Mouse (Mus musculus) T-cell, adult 2 months (primary cell): Measurements from ENCODE around the gene Rpl35.

Experiments used
- DNase-seq: peaks from one replicate; pipeline ENCODE4 v3.0.0; 2022; ENCODE audit warnings: low spot score

Rpl35 gene

GRCm38 (mm10) chr2:38997386-38998374 is 7.7 kb downstream of the Rpl35 start, which contains the start of gene Wdr38:
Gene Wdr38 (plus strand): TSS chr2:38997476.
- DNase-seq: peak; percentile 85

- DNase-seq: no peak
Observed at GRCm38 (mm10) chr2:38992452-38992851, 13.0 kb downstream of the Rpl35 start.

GRCm38 (mm10) chr2:38992004-38992403 is 13.4 kb downstream of the Rpl35 start:
- DNase-seq: no peak

- no peak for DNase-seq
Observed at GRCm38 (mm10) chr2:38988929-38989328, 16.5 kb downstream of the Rpl35 start.

- DNase-seq: peak; percentile 73
Observed at GRCm38 (mm10) chr2:38987803-38988510, 17.5 kb downstream of the Rpl35 start.

GRCm38 (mm10) chr2:38987371-38987770 is 18.1 kb downstream of the Rpl35 start:
- no peak for DNase-seq

GRCm38 (mm10) chr2:38986580-38986979 is 18.8 kb downstream of the Rpl35 start:
- DNase-seq: no peak

DNA sequence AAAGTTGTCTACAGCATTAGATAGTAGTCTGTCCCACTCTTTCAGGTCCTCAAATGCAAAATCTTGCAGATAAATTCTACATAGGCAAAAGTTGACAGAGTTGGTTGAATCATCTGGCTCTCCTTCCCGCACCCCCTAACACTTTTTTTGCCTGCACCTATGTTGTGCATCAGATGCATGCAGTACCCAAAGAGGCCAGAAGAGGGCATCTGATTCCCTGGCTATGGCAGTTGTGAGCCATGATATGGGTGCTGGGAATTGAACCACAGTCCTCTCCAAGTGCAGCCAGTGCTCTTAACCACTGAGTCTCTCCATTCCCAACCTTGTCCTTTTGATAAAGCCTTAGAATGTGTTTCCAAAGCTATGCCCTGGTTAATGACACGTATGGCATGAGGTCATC is 22.0 kb downstream of the Rpl35 start:
- DNase-seq: no peak

GRCm38 (mm10) chr2:38977837-38978236 is 27.6 kb downstream of the Rpl35 start:
- DNase-seq: no peak

- no peak for DNase-seq
Observed at GRCm38 (mm10) chr2:38975941-38976805, 29.3 kb downstream of the Rpl35 start.

GRCm38 (mm10) chr2:38975181-38975580 is 30.2 kb downstream of the Rpl35 start:
- DNase-seq: no peak

GRCm38 (mm10) chr2:38974171-38974570 is 31.3 kb downstream of the Rpl35 start:
- DNase-seq: no peak

GRCm38 (mm10) chr2:38973701-38974100 is 31.7 kb downstream of the Rpl35 start:
- DNase-seq: no peak

DNA sequence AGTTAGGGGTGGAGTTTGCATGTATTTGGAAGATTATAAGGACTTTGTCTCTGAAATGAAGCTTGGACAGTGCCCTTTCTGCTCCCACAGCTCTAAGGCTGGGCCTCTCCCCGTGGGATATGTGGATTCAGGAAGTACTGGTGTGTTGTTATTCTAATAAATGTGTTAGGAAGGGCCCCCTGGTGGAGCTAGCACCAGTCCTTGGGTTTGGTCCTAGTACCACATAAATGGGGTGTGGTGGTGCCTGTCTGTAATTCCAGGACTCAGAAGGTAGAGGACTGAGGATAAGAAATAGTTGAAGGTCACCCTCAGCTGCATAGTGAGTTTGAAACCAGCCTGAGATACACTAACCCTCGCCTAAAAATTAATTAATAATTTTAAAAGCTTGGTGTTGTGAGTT is 32.2 kb downstream of the Rpl35 start:
- DNase-seq: no peak

GRCm38 (mm10) chr2:38970057-38970456 is 35.4 kb downstream of the Rpl35 start:
- no peak for DNase-seq

GRCm38 (mm10) chr2:38969650-38970049 is 35.8 kb downstream of the Rpl35 start:
- no peak for DNase-seq

DNA sequence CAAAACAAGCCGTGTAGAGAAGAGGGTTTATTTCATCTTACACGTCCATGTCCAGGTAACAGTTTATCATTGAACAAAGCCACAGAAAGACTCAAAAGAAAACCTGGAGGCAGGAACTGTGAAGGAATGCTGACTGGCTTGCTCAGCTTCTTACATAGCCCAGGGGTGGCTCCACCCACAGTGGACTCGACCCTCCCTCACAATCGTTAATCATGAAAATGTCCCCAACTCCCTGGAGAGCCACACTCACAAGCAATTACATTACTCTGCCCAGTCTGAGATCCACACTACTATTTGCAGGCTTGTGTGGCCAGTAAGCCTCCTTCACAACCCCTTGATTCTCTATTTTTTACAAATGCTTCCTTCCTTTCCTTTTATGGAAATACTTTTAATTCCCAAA is 41.2 kb downstream of the Rpl35 start:
- no peak for DNase-seq

DNA sequence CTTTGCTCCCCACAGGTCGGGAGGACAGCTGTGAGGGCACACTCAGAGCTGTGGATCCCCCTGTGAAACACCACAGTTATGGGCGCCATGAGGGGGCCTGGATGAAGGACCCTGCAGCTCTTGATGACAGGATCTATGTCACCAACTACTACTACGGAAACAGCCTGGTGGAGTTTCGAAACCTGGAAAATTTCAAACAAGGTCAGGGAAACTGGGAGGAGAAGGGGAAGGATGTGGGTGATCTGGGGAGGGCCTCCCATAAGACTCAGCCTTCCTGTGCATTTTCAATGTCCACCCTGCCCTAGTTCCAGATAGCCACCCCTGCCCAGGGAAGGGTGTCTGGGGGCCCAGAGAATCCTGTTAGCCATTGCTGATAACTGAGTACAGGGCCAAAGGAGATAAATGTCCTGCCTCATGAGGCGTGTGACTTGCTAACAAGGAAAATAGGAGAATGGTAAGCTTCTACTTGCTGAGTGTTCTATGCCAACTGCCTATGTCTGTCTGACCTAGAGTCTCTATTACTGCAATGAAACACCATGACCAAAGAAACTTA is 47.7 kb downstream of the Rpl35 start:
- DNase-seq: no peak

DNA sequence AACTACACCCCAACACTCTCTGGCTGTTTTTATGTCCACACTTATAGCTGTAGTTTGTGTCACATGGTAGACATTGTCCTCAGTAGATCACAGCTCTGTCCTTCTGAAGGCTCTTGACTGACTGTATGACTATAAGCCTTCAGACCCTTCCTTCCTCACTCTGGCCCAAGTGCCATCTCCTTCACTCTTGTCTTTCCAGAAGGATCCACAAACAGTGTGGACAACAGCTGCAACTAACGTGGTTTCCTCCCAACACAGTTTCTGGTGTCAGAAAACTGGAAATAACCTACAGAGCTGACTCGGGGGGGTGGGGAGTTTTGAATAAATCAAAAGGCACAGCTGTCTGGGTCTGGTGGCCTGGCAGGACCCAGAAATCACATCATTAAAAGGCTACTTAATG is 49.4 kb downstream of the Rpl35 start:
- no peak for DNase-seq

DNA sequence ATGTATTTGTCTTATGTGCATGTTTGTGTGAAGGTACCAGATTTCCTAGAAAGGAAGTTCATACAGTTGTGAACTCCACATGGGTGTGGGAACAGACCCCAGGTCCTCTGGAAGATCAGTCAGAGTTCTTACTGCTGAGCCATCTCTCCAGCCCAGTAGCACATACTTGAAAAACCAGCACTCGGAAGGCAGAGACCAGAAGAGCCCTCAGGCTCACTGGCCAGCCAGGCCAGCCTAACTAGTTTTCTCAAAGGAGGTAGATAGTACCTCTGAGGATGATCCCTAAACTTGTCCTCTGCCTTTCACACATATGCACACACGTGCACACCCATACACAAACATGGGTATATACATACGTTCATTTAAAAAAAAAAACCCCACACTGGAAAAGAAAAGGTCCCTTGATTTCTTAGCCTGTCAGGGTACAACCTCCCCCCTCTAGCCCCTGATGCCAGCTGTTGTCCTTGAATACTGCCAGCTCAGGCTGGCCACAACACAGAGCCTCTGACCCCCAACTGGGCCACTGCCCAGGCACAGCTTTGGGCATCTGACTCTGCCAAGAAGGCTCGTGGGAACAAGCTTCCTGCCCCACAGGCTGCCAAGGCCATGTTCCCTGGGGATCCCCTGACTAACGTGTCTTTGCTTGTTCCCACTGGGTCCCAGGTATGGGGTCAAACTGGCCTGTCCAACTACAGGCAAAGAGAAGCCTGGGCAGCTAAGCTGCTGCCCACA is 52.1 kb downstream of the Rpl35 start:
- no peak for DNase-seq
